Mouse (Mus musculus) liver, embryonic 13.5 days (tissue): ENCODE measurements at regions not wholly inside any gene's neighbourhood (a gene's known extent, or its start where the extent isn't known, plus 50 kb on each side); places are given as distances from the start of the nearest gene placed in this dataset.
A peak's percentile ranks its signal among the peaks of the same experiment; 100 is the strongest.

Experiments
- ATAC-seq: fragments of 200-750 bp; cut with Nextera tagmentation; 2 replicates; pipeline ENCODE4 v1.8.0; 2017; ENCODE audit warnings: low read depth, mild to moderate bottlenecking, moderate number of reproducible peaks, moderate library complexity
- DNase-seq: peaks from one replicate; pipeline ENCODE4 v3.0.0; 2022
- H3K27ac ChIP-seq: fragments of 300-500 bp; sonication (generic); 2 replicates; pipeline ENCODE4 v1.5.1; 2015; ENCODE audit warnings: moderate library complexity, mild to moderate bottlenecking, inconsistent platforms
- H3K27me3 ChIP-seq: fragments of 300-500 bp; sonication (generic); 2 replicates; pipeline ENCODE4 v1.6.1; 2015; ENCODE audit warnings: mild to moderate bottlenecking, inconsistent platforms
- H3K36me3 ChIP-seq: fragments of 300-500 bp; sonication (generic); 2 replicates; pipeline ENCODE4 v1.6.1; 2015; ENCODE audit warnings: mild to moderate bottlenecking, inconsistent platforms
- H3K4me1 ChIP-seq: fragments of 300-500 bp; sonication (generic); replicated peaks from 2 replicates; pipeline ENCODE4 v1.6.1; 2015; ENCODE audit warnings: inconsistent platforms
- H3K4me2 ChIP-seq: fragments of 300-500 bp; sonication (generic); 2 replicates; pipeline ENCODE4 v1.6.1; 2015; ENCODE audit warnings: inconsistent platforms, mild to moderate bottlenecking, moderate library complexity
- H3K4me3 ChIP-seq: fragments of 300-500 bp; sonication (generic); replicated peaks from 2 replicates; pipeline ENCODE4 v1.5.1; 2015; ENCODE audit warnings: mild to moderate bottlenecking, inconsistent platforms
- H3K9ac ChIP-seq: fragments of 300-500 bp; sonication (generic); 2 replicates; pipeline ENCODE4 v1.6.1; 2015; ENCODE audit warnings: mild to moderate bottlenecking, inconsistent platforms
- H3K9me3 ChIP-seq: fragments of 300-500 bp; sonication (generic); replicated peaks from 2 replicates; pipeline ENCODE4 v1.6.1; 2016; ENCODE audit warnings: inconsistent platforms
- WGBS: fragments of 180-500 bp; shearing (Covaris S2); methylation state at CpG from one replicate; pipeline ENCODE4 v1.1.7; 2015; ENCODE audit not compliant: insufficient replicate concordance; 5-methylcytosine and 5-hydroxymethylcytosine counted together

DNA sequence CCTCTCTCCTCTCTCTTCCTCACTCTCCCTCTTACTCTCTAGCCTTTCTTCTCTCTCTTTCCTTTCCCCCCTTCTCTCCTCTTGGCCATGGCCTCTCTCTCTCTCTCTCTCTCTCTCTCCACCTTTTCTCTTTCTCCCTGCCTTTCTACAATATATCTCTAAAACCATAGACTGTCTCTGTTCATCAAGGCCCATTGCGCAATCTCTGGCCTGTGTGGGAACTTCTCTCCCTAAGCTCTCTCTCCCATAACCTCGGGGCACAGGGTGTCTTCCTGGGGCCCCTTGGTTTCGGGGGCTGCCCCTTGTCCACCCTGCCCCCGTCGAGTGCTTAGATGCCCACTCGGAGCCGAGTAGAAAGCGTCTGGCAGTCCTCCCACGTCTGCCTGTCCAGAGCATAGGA, 103.5 kb upstream of the Slc1a4 start:
- Histone ChIP-seq H3K4me1 (no peaks in the 10 kb centered on the region), H3K9me3 (no peaks in the 10 kb centered on the region), H3K4me2 (no peak overlapping the region), H3K27me3 (no peaks in the 10 kb centered on the region), H3K4me3 (no peak overlapping the region), H3K27ac (no peak overlapping the region), H3K9ac (no peak overlapping the region), H3K36me3 (no peaks in the 10 kb centered on the region)
- ATAC-seq (no peak), DNase-seq (no peak)
- WGBS: 64% methylated on average over 9 of the region's 9 CpGs

- ATAC-seq (no peak), DNase-seq (no peak)
- H3K4me2 ChIP-seq: no peak overlapping the region
- no peaks in the 10 kb centered on the region for H3K36me3 ChIP-seq
- 52% methylated on average over 4 of the region's 4 CpGs for WGBS
- no peak overlapping the region for H3K9ac ChIP-seq
- H3K27me3 ChIP-seq: peaks cover 7% of the 10 kb centered on the region; the same call in 1 of the 2 replicates
- H3K4me1 ChIP-seq: peaks cover 10% of the 10 kb centered on the region
- no peak overlapping the region for H3K27ac ChIP-seq
- H3K4me3 ChIP-seq: no peak overlapping the region
- H3K9me3 ChIP-seq: no peaks in the 10 kb centered on the region; the same call in 1 of the 2 replicates
These were observed 100.6 kb upstream of the Sertad2 start for GRCm38 (mm10) chr11:20442476-20442875.

GRCm38 (mm10) chr11:20445061-20445902, 97.8 kb upstream of the Sertad2 start:
- peaks cover 10% of the 10 kb centered on the region for H3K4me1 ChIP-seq
- no peak overlapping the region for H3K27ac ChIP-seq
- H3K36me3 ChIP-seq: no peaks in the 10 kb centered on the region
- peak overlapping the region; percentile 55 for H3K4me2 ChIP-seq
- DNase-seq (no peak), ATAC-seq (no peak)
- H3K4me3 ChIP-seq: peak overlapping the region; percentile 28
- WGBS: 11% methylated on average over 17 of the region's 18 CpGs
- H3K27me3 ChIP-seq: peaks cover 7% of the 10 kb centered on the region; the same call in 1 of the 2 replicates
- H3K9me3 ChIP-seq: no peaks in the 10 kb centered on the region; the same call in 1 of the 2 replicates
- 0 out of 2 replicates have a peak overlapping the region, but pooled peaks have one; percentile 26 for H3K9ac ChIP-seq

GRCm38 (mm10) chr11:20445903-20446264, 97.2 kb upstream of the Sertad2 start:
- Histone ChIP-seq H3K4me3 (peak overlapping the region; percentile 28), H3K4me2 (peak overlapping the region; percentile 55), H3K27ac (no peak overlapping the region), H3K9ac (0 out of 2 replicates have a peak overlapping the region, but pooled peaks have one; percentile 26), H3K4me1 (peaks cover 10% of the 10 kb centered on the region), H3K27me3 (peaks cover 7% of the 10 kb centered on the region; the same call in 1 of the 2 replicates), H3K9me3 (no peaks in the 10 kb centered on the region; the same call in 1 of the 2 replicates), H3K36me3 (no peaks in the 10 kb centered on the region)
- peak; percentile 55 for DNase-seq
- WGBS: under 1% methylated on average over 6 of the region's 6 CpGs
- ATAC-seq: peak; percentile 57

DNA sequence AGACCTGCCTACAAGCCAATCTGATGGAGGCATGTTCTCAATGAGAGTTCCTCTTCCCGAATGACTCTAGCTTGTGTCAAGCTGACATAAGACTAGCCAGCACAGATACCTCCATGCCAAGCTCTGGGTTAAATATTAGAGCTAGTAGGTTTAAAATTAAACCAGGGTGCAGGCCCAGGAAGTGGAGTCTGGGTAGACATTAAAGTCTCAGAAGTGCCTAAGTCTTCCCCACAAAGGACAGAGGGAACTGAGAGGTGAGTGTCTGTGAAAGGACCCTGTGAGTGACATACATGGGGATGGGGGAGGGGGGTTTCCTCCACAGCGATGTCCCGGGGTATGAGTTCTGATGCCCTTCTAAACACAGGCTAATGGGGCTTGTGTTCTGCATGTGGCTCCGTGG, 90.2 kb upstream of the Sertad2 start:
- Histone ChIP-seq H3K36me3 (no peaks in the 10 kb centered on the region), H3K27ac (no peak overlapping the region), H3K4me3 (no peak overlapping the region), H3K9me3 (no peaks in the 10 kb centered on the region; the same call in 1 of the 2 replicates), H3K9ac (no peak overlapping the region), H3K4me2 (no peak overlapping the region), H3K27me3 (peaks cover 24% of the 10 kb centered on the region), H3K4me1 (peaks cover 20% of the 10 kb centered on the region)
- 50% methylated on average over 4 of the region's 4 CpGs for WGBS
- ATAC-seq (no peak), DNase-seq (no peak)

- Histone ChIP-seq H3K9me3 (no peaks in the 10 kb centered on the region), H3K9ac (no peak overlapping the region), H3K27ac (no peak overlapping the region), H3K36me3 (no peaks in the 10 kb centered on the region), H3K4me1 (peaks cover 20% of the 10 kb centered on the region), H3K27me3 (peaks cover 24% of the 10 kb centered on the region), H3K4me3 (no peak overlapping the region), H3K4me2 (no peak overlapping the region)
- WGBS: 71% methylated on average over 7 of the region's 7 CpGs
- ATAC-seq (no peak), DNase-seq (no peak)
These were observed 89.3 kb upstream of the Sertad2 start for GRCm38 (mm10) chr11:20453786-20454185.

- WGBS: 2% methylated on average over 35 of the region's 35 CpGs
- Histone ChIP-seq H3K9me3 (no peaks in the 10 kb centered on the region), H3K9ac (peak overlapping the region; percentile 58), H3K4me2 (peak overlapping the region; percentile 79), H3K27ac (no peak overlapping the region), H3K36me3 (no peaks in the 10 kb centered on the region), H3K27me3 (peaks cover 24% of the 10 kb centered on the region), H3K4me3 (peak overlapping the region; percentile 60), H3K4me1 (peaks cover 20% of the 10 kb centered on the region)
- DNase-seq (peak; percentile 76), ATAC-seq (peak; percentile 79)
These were observed 87.8 kb upstream of the Sertad2 start for GRCm38 (mm10) chr11:20455085-20455864.

DNA sequence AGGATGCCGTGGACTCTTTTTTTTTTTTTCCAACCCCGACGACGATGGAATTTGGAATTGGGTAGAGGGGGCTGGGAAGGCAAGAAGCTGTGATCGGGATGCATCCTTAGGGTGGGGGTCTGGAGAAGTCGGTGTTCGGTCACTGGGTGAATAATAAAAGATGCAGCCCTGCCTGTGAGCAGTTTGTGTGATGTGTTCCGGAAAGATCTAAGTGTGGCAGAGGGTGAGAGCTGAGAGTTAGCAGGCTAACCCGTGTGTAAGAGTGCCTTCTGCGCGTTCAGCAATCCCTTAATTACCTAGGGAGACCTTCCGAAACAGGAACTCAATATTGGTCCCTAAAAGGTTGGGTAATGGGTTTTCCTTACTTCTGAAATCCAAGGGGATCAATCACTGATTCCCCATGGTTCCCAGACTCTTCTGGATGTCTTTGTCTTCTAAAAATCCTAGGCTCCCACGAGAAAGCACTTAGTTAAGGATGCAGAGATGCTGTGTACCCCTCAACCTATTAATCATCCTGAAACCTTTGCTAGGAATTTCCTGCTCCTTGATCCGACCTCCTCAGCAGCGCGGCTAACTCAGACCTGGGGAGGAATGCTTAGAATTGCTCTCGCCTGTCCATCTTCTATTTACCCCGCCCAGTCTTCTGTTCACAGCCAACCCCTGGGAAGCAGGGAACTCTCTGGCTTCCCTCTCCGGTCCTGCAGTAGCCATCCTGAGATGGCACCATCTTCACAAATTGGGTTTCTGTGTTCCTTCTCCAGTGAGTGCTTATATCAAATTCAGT, 87.0 kb upstream of the Sertad2 start:
- no peak overlapping the region; the same call in 1 of the 2 replicates for H3K9ac ChIP-seq
- peak overlapping the region; percentile 79 for H3K4me2 ChIP-seq
- H3K4me1 ChIP-seq: peaks cover 23% of the 10 kb centered on the region
- H3K36me3 ChIP-seq: no peaks in the 10 kb centered on the region
- H3K27me3 ChIP-seq: peaks cover 24% of the 10 kb centered on the region
- peak overlapping the region; percentile 60 for H3K4me3 ChIP-seq
- no peak overlapping the region for H3K27ac ChIP-seq
- DNase-seq (no peak), ATAC-seq (no peak)
- no peaks in the 10 kb centered on the region for H3K9me3 ChIP-seq
- WGBS: 10% methylated on average over 19 of the region's 19 CpGs

GRCm38 (mm10) chr11:20459140-20459539, 83.9 kb upstream of the Sertad2 start:
- H3K9ac ChIP-seq: no peak overlapping the region
- H3K4me3 ChIP-seq: no peak overlapping the region
- H3K4me2 ChIP-seq: no peak overlapping the region
- no peak overlapping the region for H3K27ac ChIP-seq
- H3K27me3 ChIP-seq: peaks cover 24% of the 10 kb centered on the region
- H3K9me3 ChIP-seq: no peaks in the 10 kb centered on the region
- peaks cover 40% of the 10 kb centered on the region for H3K4me1 ChIP-seq
- 80% methylated on average over 8 of the region's 8 CpGs for WGBS
- H3K36me3 ChIP-seq: no peaks in the 10 kb centered on the region
- no peak for ATAC-seq
- DNase-seq: no peak

- ATAC-seq: no peak
- Histone ChIP-seq H3K4me1 (peaks cover 35% of the 10 kb centered on the region), H3K9ac (no peak overlapping the region), H3K27ac (no peak overlapping the region), H3K27me3 (peaks cover 18% of the 10 kb centered on the region), H3K36me3 (no peaks in the 10 kb centered on the region), H3K4me3 (no peak overlapping the region), H3K9me3 (no peaks in the 10 kb centered on the region), H3K4me2 (no peak overlapping the region)
- DNase-seq: no peak
- WGBS: 50% methylated on average over 7 of the region's 7 CpGs
These were observed 82.5 kb upstream of the Sertad2 start for GRCm38 (mm10) chr11:20460501-20460921.

DNA sequence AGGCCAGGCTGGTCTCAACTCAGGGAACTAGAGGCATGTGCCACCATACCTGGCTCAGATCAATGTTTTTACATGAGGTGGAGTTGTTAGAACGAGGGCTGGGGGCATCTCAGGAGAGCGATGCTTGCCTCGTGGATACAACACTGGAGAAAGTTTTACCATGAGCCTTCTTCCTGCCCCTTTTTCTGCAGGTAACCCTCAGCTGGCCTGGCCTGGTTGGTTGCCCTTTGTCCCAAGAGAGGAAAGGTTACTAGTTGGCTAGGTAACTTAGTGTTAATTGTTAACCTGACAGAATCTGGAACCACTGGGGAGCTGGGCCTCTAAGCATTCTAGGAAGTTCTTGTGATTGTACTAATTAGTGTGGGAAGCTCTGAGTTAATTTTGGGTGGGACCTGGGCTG, 81.0 kb upstream of the Sertad2 start:
- H3K27me3 ChIP-seq: peaks cover 3% of the 10 kb centered on the region
- no peak overlapping the region for H3K4me3 ChIP-seq
- no peaks in the 10 kb centered on the region for H3K9me3 ChIP-seq
- H3K4me1 ChIP-seq: peaks cover 25% of the 10 kb centered on the region
- peak overlapping the region; percentile 59 for H3K27ac ChIP-seq
- H3K36me3 ChIP-seq: no peaks in the 10 kb centered on the region
- DNase-seq: no peak
- 46% methylated on average over 3 of the region's 3 CpGs for WGBS
- no peak overlapping the region for H3K4me2 ChIP-seq
- H3K9ac ChIP-seq: no peak overlapping the region
- ATAC-seq: no peak
